Mouse (Mus musculus): ENCODE measurements around the gene Pdcd7. TPM values are rescaled to one million over a fixed set of nuclear protein-coding genes. Genes with fewer than 3 reads are reported as not detected.

Gene Pdcd7
- total and polyA plus RNA-seq, 3 experiments = 22.8 to 34.5 TPM; not detected in 1

GRCm38 (mm10) chr9:65308011-65308410 lies 37.9 kb upstream of the Pdcd7 start:
- 0 out of 2 replicates have a peak, but pooled peaks cover 1% of the 10 kb centered on the region for H3K79me2 ChIP-seq (ENCODE audit: control insufficient read depth, insufficient read depth, low read length, poor library complexity)
- TF ChIP-seq JUND (IDR thresholded peaks at IDR 0.05; ENCODE audit: low read depth, low read length) (no peak), UBTF (IDR thresholded peaks at IDR 0.05; ENCODE audit: borderline replicate concordance, insufficient read depth, low read depth, low read length) (no peak)
- H3K9me3 ChIP-seq (replicated peaks; ENCODE audit: insufficient read depth, low read length) = no peaks in the 10 kb centered on the region
- no peak overlapping the region for H3K9ac ChIP-seq (ENCODE audit: control insufficient read depth, low read depth, low read length, poor library complexity, severe bottlenecking)
- no peak overlapping the region for H3K27ac ChIP-seq (ENCODE audit: control insufficient read depth, low read depth, low read length)
- no peaks in the 10 kb centered on the region; a peak in 1 of 4 replicates for H3K4me1 ChIP-seq (ENCODE audit: control insufficient read depth in 1 of 2, insufficient read depth in 2 of 2, low read length in 2 of 2)
- DNase-seq (ENCODE audit: low read depth, low spot score) = no peak
- no peaks in the 10 kb centered on the region for H3K27me3 ChIP-seq (ENCODE audit: control insufficient read depth in 1 of 2, insufficient read depth in 2 of 2, low read length in 2 of 2)
- no peak overlapping the region for H3K4me3 ChIP-seq (ENCODE audit: control insufficient read depth in 1 of 2, insufficient read depth in 1 of 2, low read depth in 2 of 2, low read length in 2 of 2)
- peaks cover 2 to 25% of the 10 kb centered on the region in 2 experiments; a peak in 3 of 4 replicates for H3K36me3 ChIP-seq (ENCODE audit: control insufficient read depth in 1 of 2, insufficient read depth in 2 of 2, low read length in 2 of 2)

GRCm38 (mm10) chr9:65312669-65313357 lies 33.1 kb upstream of the Pdcd7 start:
- TF ChIP-seq MXI1 (IDR thresholded peaks at IDR 0.05; ENCODE audit: low read depth, low read length) (no peak), SIN3A (IDR thresholded peaks at IDR 0.05; ENCODE audit: low read length) (no peak), ZKSCAN1 (IDR thresholded peaks at IDR 0.05; ENCODE audit: low read depth, low read length) (no peak), ZNF384 (IDR thresholded peaks at IDR 0.05; ENCODE audit: low read depth, low read length) (no peak), MAFK (IDR thresholded peaks at IDR 0.05; ENCODE audit: borderline replicate concordance, low read depth, low read length) (no peak), MYB (IDR thresholded peaks at IDR 0.05; ENCODE audit: low read depth, low read length) (no peak), TBP (IDR thresholded peaks at IDR 0.05; ENCODE audit: low read depth, low read length) (no peak), HCFC1 (IDR thresholded peaks at IDR 0.05; ENCODE audit: low read depth, low read length) (no peak), GABPA (IDR thresholded peaks at IDR 0.05; ENCODE audit: low read depth, low read length) (no peak), NELFE (IDR thresholded peaks at IDR 0.05; ENCODE audit: low read depth, low read length) (no peak)
- Histone ChIP-seq H3K79me2 (ENCODE audit: control insufficient read depth, insufficient read depth, low read length, poor library complexity) (no peaks in the 10 kb centered on the region), H3K27me3 (ENCODE audit: control insufficient read depth in 1 of 2, insufficient read depth in 2 of 2, low read length in 2 of 2) (no peaks in the 10 kb centered on the region), H3K36me3 (ENCODE audit: control insufficient read depth in 1 of 2, insufficient read depth in 2 of 2, low read length in 2 of 2) (peaks cover 2 to 18% of the 10 kb centered on the region in 2 experiments; a peak in 3 of 4 replicates), H3K4me1 (ENCODE audit: control insufficient read depth in 1 of 2, insufficient read depth in 2 of 2, low read length in 2 of 2) (no peaks in the 10 kb centered on the region; a peak in 1 of 4 replicates), H3K4me3 (ENCODE audit: control insufficient read depth in 1 of 2, insufficient read depth in 1 of 2, low read depth in 2 of 2, low read length in 2 of 2) (no peak overlapping the region), H3K9me3 (replicated peaks; ENCODE audit: insufficient read depth, low read length) (no peaks in the 10 kb centered on the region), H3K27ac (ENCODE audit: control insufficient read depth, low read depth, low read length) (no peak overlapping the region), H3K9ac (ENCODE audit: control insufficient read depth, low read depth, low read length, poor library complexity, severe bottlenecking) (no peak overlapping the region)
- DNase-seq (ENCODE audit: low read depth, low spot score) = no peak

- TF ChIP-seq SMC3 (IDR thresholded peaks at IDR 0.05; ENCODE audit: low read depth, low read length) = no peak
- peak; percentile 64 for TF ChIP-seq GATA1 (IDR thresholded peaks at IDR 0.05; ENCODE audit: low read depth, low read length)
- TF ChIP-seq UBTF (IDR thresholded peaks at IDR 0.05; ENCODE audit: borderline replicate concordance, insufficient read depth, low read depth, low read length) = no peak
- TF ChIP-seq RCOR1 (IDR thresholded peaks at IDR 0.05; ENCODE audit: low read depth, low read length) = no peak
- TF ChIP-seq MYB (IDR thresholded peaks at IDR 0.05; ENCODE audit: low read depth, low read length) = no peak
- 0 out of 2 replicates have a peak, but pooled peaks have one; percentile 28 for TF ChIP-seq TBP (IDR thresholded peaks at IDR 0.05; ENCODE audit: low read depth, low read length)
- no peak for TF ChIP-seq POLR2AphosphoS2 (IDR thresholded peaks at IDR 0.05; ENCODE audit: low read length)
- no peak for TF ChIP-seq ZNF384 (IDR thresholded peaks at IDR 0.05; ENCODE audit: low read depth, low read length)
- Histone ChIP-seq H3K4me3 (ENCODE audit: control insufficient read depth in 1 of 2, insufficient read depth in 1 of 2, low read depth in 2 of 2, low read length in 2 of 2) (no peak overlapping the region), H3K4me1 (ENCODE audit: control insufficient read depth in 1 of 2, insufficient read depth in 2 of 2, low read length in 2 of 2) (no peaks in the 10 kb centered on the region; a peak in 1 of 4 replicates), H3K27ac (ENCODE audit: control insufficient read depth, low read depth, low read length) (no peak overlapping the region), H3K27me3 (ENCODE audit: control insufficient read depth in 1 of 2, insufficient read depth in 2 of 2, low read length in 2 of 2) (no peaks in the 10 kb centered on the region), H3K79me2 (ENCODE audit: control insufficient read depth, insufficient read depth, low read length, poor library complexity) (no peaks in the 10 kb centered on the region), H3K9me3 (replicated peaks; ENCODE audit: insufficient read depth, low read length) (no peaks in the 10 kb centered on the region), H3K36me3 (ENCODE audit: control insufficient read depth in 1 of 2, insufficient read depth in 2 of 2, low read length in 2 of 2) (peaks cover 2 to 14% of the 10 kb centered on the region in 2 experiments; a peak in 3 of 4 replicates), H3K9ac (ENCODE audit: control insufficient read depth, low read depth, low read length, poor library complexity, severe bottlenecking) (no peak overlapping the region)
- peak; percentile 59 for DNase-seq (ENCODE audit: low read depth, low spot score)
Observed at GRCm38 (mm10) chr9:65313846-65314245, 32.1 kb upstream of the Pdcd7 start.
